Mouse (Mus musculus): ENCODE measurements at regions not wholly inside any gene's neighbourhood (a gene's known extent, or its start where the extent isn't known, plus 50 kb on each side); places are given as distances from the start of the nearest gene placed in this dataset.

DNA sequence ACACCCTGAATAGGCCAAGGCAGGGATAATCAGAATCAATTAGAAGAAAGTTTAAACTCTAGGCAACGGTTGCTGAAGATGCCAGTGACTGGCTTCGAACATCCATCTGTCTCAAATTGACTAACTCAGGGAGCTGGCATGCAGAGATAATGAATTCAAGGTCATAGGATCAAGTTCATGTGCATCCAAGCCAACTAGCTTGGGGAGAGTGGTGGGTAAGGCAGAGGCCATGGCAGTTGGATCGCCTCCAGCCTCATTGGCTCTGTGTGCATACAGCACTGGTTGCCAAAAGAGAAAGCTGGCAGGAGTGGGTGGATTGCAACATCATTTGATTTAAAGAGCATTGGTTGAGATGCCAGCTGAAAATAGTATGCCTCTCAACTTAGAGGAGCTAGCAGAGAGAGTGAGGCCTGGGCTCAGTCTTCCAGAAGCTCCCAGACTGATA, 1398.3 kb upstream of the Lrrc6 start:
- TF ChIP-seq CTCF (conservative IDR thresholded peaks at IDR 0.05 in 1 of 2, IDR thresholded peaks at IDR 0.05 in 1 of 2; ENCODE audit: low read depth in 2 of 2, low read length in 2 of 2) (no peak), POLR2A (IDR thresholded peaks at IDR 0.05; ENCODE audit: low read depth, low read length) (no peak), SIN3A (IDR thresholded peaks at IDR 0.05; ENCODE audit: low read length) (no peak), POLR2AphosphoS2 (IDR thresholded peaks at IDR 0.05; ENCODE audit: low read depth, low read length) (no peak), HCFC1 (IDR thresholded peaks at IDR 0.05; ENCODE audit: low read depth, low read length) (no peak), EP300 (IDR thresholded peaks at IDR 0.05; ENCODE audit: low read length) (no peak), ZKSCAN1 (IDR thresholded peaks at IDR 0.05; ENCODE audit: borderline replicate concordance, low read depth, low read length) (no peak), IRF4 (IDR thresholded peaks at IDR 0.05; ENCODE audit: low read depth, low read length) (no peak), BHLHE40 (IDR thresholded peaks at IDR 0.05; ENCODE audit: low read depth, low read length) (no peak), E2F4 (IDR thresholded peaks at IDR 0.05; ENCODE audit: insufficient replicate concordance, low read depth, low read length) (no peak), PAX5 (IDR thresholded peaks at IDR 0.05; ENCODE audit: low read length) (no peak), CHD1 (IDR thresholded peaks at IDR 0.05; ENCODE audit: low read depth, low read length) (no peak)

All from CH12.LX (cell line).